ENCODE assay signal across 8 mouse cellular contexts in the genomic region with DNA sequence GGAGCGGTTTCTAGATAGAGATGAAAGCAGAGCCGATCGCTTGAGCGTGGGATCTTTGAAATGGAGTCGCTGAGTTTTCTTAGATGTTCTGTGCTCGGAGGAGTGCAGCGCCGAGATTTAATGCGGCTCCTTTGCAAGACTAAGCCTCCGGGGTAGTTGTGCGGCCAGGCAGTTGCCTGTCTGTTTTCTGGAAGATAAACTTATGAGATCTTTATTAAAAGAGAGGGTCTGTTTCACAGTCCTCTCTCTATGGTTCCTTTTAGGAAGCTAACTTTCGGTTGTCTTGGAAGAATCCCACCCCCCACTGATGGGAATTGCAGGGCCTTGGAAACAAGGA. TPM values are rescaled to one million over a fixed set of nuclear protein-coding genes. Genes with fewer than 3 reads are reported as not detected.
DNase-seq lines count a peak whose midpoint lies in the region; ATAC-seq and TF ChIP-seq lines count a peak whose summit lies in the region.

No protein-coding gene starts in this region.

- no peak for TF ChIP-seq EP300 in liver, postnatal 0 days (IDR thresholded peaks at IDR 0.05; ENCODE audit: low read depth)

- H3K36me3 ChIP-seq in heart, embryonic 11.5 days (ENCODE audit: control insufficient read depth, insufficient read depth, low read length): peaks cover 4% of the 10 kb centered on the region
- 0 out of 2 replicates have a peak, but pooled peaks cover 2% of the 10 kb centered on the region for H3K36me3 ChIP-seq in heart, embryonic 16.5 days (ENCODE audit: control insufficient read depth, insufficient read depth)
- no peaks in the 10 kb centered on the region for H3K36me3 ChIP-seq in liver, postnatal 0 days (replicated peaks; ENCODE audit: insufficient read depth, low read length)

- H3K4me3 ChIP-seq in heart, embryonic 11.5 days (ENCODE audit: low read depth, low read length): peak overlapping the region; percentile 72
- H3K4me3 ChIP-seq in heart, embryonic 16.5 days (ENCODE audit: low read length): peak overlapping the region; percentile 89
- H3K4me3 ChIP-seq in liver, postnatal 0 days (ENCODE audit: low read depth, low read length): peak overlapping the region; percentile 60

- H3K4me1 ChIP-seq in heart, embryonic 11.5 days (ENCODE audit: control insufficient read depth, insufficient read depth, low read length): peaks cover 4% of the 10 kb centered on the region
- H3K4me1 ChIP-seq in heart, embryonic 16.5 days (ENCODE audit: control insufficient read depth, insufficient read depth, low read length): peaks cover 9% of the 10 kb centered on the region
- H3K4me1 ChIP-seq in liver, postnatal 0 days (ENCODE audit: insufficient read depth): no peaks in the 10 kb centered on the region; the same call in 1 of the 2 replicates

- no peaks in the 10 kb centered on the region for H3K9me3 ChIP-seq in heart, embryonic 11.5 days (replicated peaks; ENCODE audit: control insufficient read depth, low read length)
- H3K9me3 ChIP-seq in heart, embryonic 16.5 days (replicated peaks; ENCODE audit: control insufficient read depth, low read length): no peaks in the 10 kb centered on the region
- H3K9me3 ChIP-seq in liver, postnatal 0 days (ENCODE audit: low read length): no peaks in the 10 kb centered on the region

- peak overlapping the region; percentile 84 for H3K9ac ChIP-seq in heart, embryonic 11.5 days (ENCODE audit: low read depth, low read length)
- H3K9ac ChIP-seq in heart, embryonic 16.5 days (ENCODE audit: low read length): peak overlapping the region; percentile 95
- H3K9ac ChIP-seq in liver, postnatal 0 days (replicated peaks): peak overlapping the region; percentile 63

- H3K4me2 ChIP-seq in heart, embryonic 11.5 days: peak overlapping the region; percentile 83
- H3K4me2 ChIP-seq in heart, embryonic 16.5 days (ENCODE audit: low read depth, low read length): peak overlapping the region; percentile 85
- H3K4me2 ChIP-seq in liver, postnatal 0 days (ENCODE audit: low read depth, low read length): peak overlapping the region; percentile 80

- H3K27me3 ChIP-seq in heart, embryonic 11.5 days (ENCODE audit: control insufficient read depth, insufficient read depth, low read length): no peaks in the 10 kb centered on the region
- no peaks in the 10 kb centered on the region for H3K27me3 ChIP-seq in heart, embryonic 16.5 days (ENCODE audit: control insufficient read depth, insufficient read depth, low read length)
- H3K27me3 ChIP-seq in liver, postnatal 0 days (ENCODE audit: insufficient read depth, low read length): peaks cover 45% of the 10 kb centered on the region

- peak overlapping the region; percentile 83 for H3K27ac ChIP-seq in heart, embryonic 11.5 days (ENCODE audit: low read depth, low read length)
- peak overlapping the region; percentile 95 for H3K27ac ChIP-seq in heart, embryonic 16.5 days (ENCODE audit: low read length)
- H3K27ac ChIP-seq in liver, postnatal 0 days (ENCODE audit: low read depth): peak overlapping the region; percentile 74; the same call in 1 of the 2 replicates

- TF ChIP-seq CTCF in liver, postnatal 0 days (IDR thresholded peaks at IDR 0.05; ENCODE audit: low read depth): no peak

- under 1% methylated on average over 12 of the region's 12 CpGs for WGBS in heart, embryonic 11.5 days (ENCODE audit: insufficient replicate concordance)
- WGBS in heart, embryonic 16.5 days: 0% methylated on average over 12 of the region's 12 CpGs
- 1% methylated on average over 12 of the region's 12 CpGs for WGBS in liver, postnatal 0 days (ENCODE audit: insufficient replicate concordance)

- DNase-seq in heart, adult 18-20 months: no peak
- DNase-seq in ES-CJ7 (ENCODE audit: low read depth, low spot score): peak; percentile 45
- DNase-seq in liver, postnatal 0 days: no peak
- no peak for DNase-seq in urinary bladder, adult 2 months (ENCODE audit: low spot score)
- no peak for DNase-seq in cerebellum, postnatal 25 days
- DNase-seq in embryo, embryonic 11 days: no peak

- no peak for ATAC-seq in heart, embryonic 11.5 days (replicated peaks; ENCODE audit: insufficient number of reproducible peaks, low FRiP score, low TSS enrichment)
- ATAC-seq in heart, embryonic 16.5 days (replicated peaks; ENCODE audit: extremely low read depth, insufficient read depth, low FRiP score): no peak
- ATAC-seq in liver, postnatal 0 days: no peak

RNA-seq across cellular contexts. Expression of a gene that starts 3.4 kb away (rescaled TPM):
- 20.2 and 23.7 TPM in 2 replicates for polyA plus RNA-seq in heart, embryonic 11.5 days (2014; fragmentation: Nextera tagmentation; extraction: Ambion mirVana)
- total RNA-seq in heart, adult 18-20 months (2021): 10 to 100 TPM; 13.8 to 14.1 TPM
- 10.4 and 13.8 TPM in 2 replicates for polyA plus RNA-seq in heart, embryonic 16.5 days (2015; fragmentation: Nextera tagmentation; extraction: Ambion mirVana)
- 0.73 and 0.78 TPM in 2 replicates for polyA plus RNA-seq in liver, postnatal 0 days (2015; fragmentation: Nextera tagmentation; extraction: Ambion mirVana)
- 52.0 and 53.5 TPM in 2 replicates for polyA plus RNA-seq in urinary bladder, adult 2 months (2012; rRNA removed)
